Comparison of ENCODE assay signal across 8 mouse cellular contexts in genomic region chr6:125481667-125482390, GRCm38 (mm10). TPM values are rescaled to one million over a fixed set of nuclear protein-coding genes. Genes with fewer than 3 reads are reported as not detected.
DNase-seq lines count a peak whose midpoint lies in the region; ATAC-seq and TF ChIP-seq lines count a peak whose summit lies in the region.

No protein-coding gene starts in this region.

- no peak for TF ChIP-seq POLR2A in spleen, adult 2 months (IDR thresholded peaks at IDR 0.05; ENCODE audit: low read depth, low read length)

- H3K4me1 ChIP-seq in spleen, adult 2 months (ENCODE audit: control insufficient read depth, insufficient read depth, insufficient read length) = peaks cover 38% of the 10 kb centered on the region
- peaks cover 83% of the 10 kb centered on the region for H3K4me1 ChIP-seq in embryonic facial prominence, embryonic 15.5 days
- H3K4me1 ChIP-seq in forebrain, embryonic 14.5 days (ENCODE audit: control insufficient read depth, insufficient read depth, low read length) = peaks cover 11% of the 10 kb centered on the region

- ATAC-seq in embryonic facial prominence, embryonic 15.5 days (ENCODE audit: insufficient number of reproducible peaks, low FRiP score, low TSS enrichment, low read depth) = no peak
- no peak for ATAC-seq in forebrain, embryonic 14.5 days

- DNase-seq in spleen, adult 2 months (ENCODE audit: low read depth in 1 of 2, low spot score in 2 of 2) = no peak
- DNase-seq in spleen, postnatal 4 days (ENCODE audit: low spot score in 2 of 2) = no peak
- DNase-seq in kidney, postnatal 36 days = peak; percentile 54 to 74
- DNase-seq in naive thymus-derived CD4-positive, alpha-beta T cell, adult 2 months (ENCODE audit: low read depth) = peak; percentile 59
- no peak for DNase-seq in urinary bladder, adult 18-20 months (ENCODE audit: low spot score in 2 of 2)
- no peak for DNase-seq in ovary, postnatal 36 days (ENCODE audit: low spot score)
- no peak for DNase-seq in forebrain, embryonic 14.5 days (ENCODE audit: low spot score)

- no peaks in the 10 kb centered on the region for H3K36me3 ChIP-seq in spleen, adult 2 months (ENCODE audit: control insufficient read depth, insufficient read depth, low read length)
- no peaks in the 10 kb centered on the region for H3K36me3 ChIP-seq in embryonic facial prominence, embryonic 15.5 days
- H3K36me3 ChIP-seq in forebrain, embryonic 14.5 days (ENCODE audit: control insufficient read depth, insufficient read depth, low read length) = no peaks in the 10 kb centered on the region

- no peak for TF ChIP-seq CTCF in spleen, adult 2 months (IDR thresholded peaks at IDR 0.05; ENCODE audit: extremely low read depth, insufficient read depth, insufficient read length, insufficient replicate concordance)

- 0 out of 2 replicates have a peak overlapping the region, but pooled peaks have one; percentile 21 for H3K4me2 ChIP-seq in embryonic facial prominence, embryonic 15.5 days (replicated peaks)
- no peak overlapping the region for H3K4me2 ChIP-seq in forebrain, embryonic 14.5 days (ENCODE audit: low read length)

- no peak overlapping the region for H3K4me3 ChIP-seq in spleen, adult 2 months (ENCODE audit: extremely low read depth, insufficient read depth, insufficient read length)
- no peak overlapping the region for H3K4me3 ChIP-seq in embryonic facial prominence, embryonic 15.5 days (replicated peaks)
- no peak overlapping the region for H3K4me3 ChIP-seq in forebrain, embryonic 14.5 days (ENCODE audit: low read depth, low read length)

- 0 out of 2 replicates have a peak overlapping the region, but pooled peaks have one; percentile 9 for H3K9ac ChIP-seq in embryonic facial prominence, embryonic 15.5 days
- no peak overlapping the region for H3K9ac ChIP-seq in forebrain, embryonic 14.5 days (ENCODE audit: low read length)

- no peaks in the 10 kb centered on the region for H3K9me3 ChIP-seq in embryonic facial prominence, embryonic 15.5 days (replicated peaks)
- H3K9me3 ChIP-seq in forebrain, embryonic 14.5 days (replicated peaks; ENCODE audit: control insufficient read depth, low read length) = no peaks in the 10 kb centered on the region

- H3K27me3 ChIP-seq in spleen, adult 2 months (ENCODE audit: control insufficient read depth, insufficient read depth, low read length) = no peaks in the 10 kb centered on the region
- no peaks in the 10 kb centered on the region for H3K27me3 ChIP-seq in embryonic facial prominence, embryonic 15.5 days
- no peaks in the 10 kb centered on the region for H3K27me3 ChIP-seq in forebrain, embryonic 14.5 days (replicated peaks; ENCODE audit: control insufficient read depth, insufficient read depth, low read length)

- H3K27ac ChIP-seq in spleen, adult 2 months (ENCODE audit: insufficient read depth, low read length) = peak overlapping the region; percentile 81
- peak overlapping the region; percentile 81 for H3K27ac ChIP-seq in embryonic facial prominence, embryonic 15.5 days (replicated peaks)
- H3K27ac ChIP-seq in forebrain, embryonic 14.5 days (ENCODE audit: low read depth, low read length) = no peak overlapping the region

- WGBS in spleen, adult 2 months = 7% methylated on average over 7 of the region's 7 CpGs
- 28% methylated on average over 7 of the region's 7 CpGs for WGBS in embryonic facial prominence, embryonic 15.5 days
- WGBS in forebrain, embryonic 14.5 days = 57% methylated on average over 7 of the region's 7 CpGs

RNA-seq across cellular contexts. Expression of gene Cd9, which starts 12.8 kb away (rescaled TPM):
- 68.0 and 68.5 TPM in 2 replicates for polyA plus RNA-seq in spleen, adult 2 months (2012; rRNA removed)
- 366 and 382 TPM in 2 replicates for polyA plus RNA-seq in embryonic facial prominence, embryonic 15.5 days (2015; fragmentation: Nextera tagmentation; extraction: Ambion mirVana)
- polyA plus RNA-seq in forebrain, embryonic 14.5 days (2014; fragmentation: Nextera tagmentation; extraction: Ambion mirVana) = 77.8 and 85.5 TPM in 2 replicates

Comparison
In these comparisons a context has a peak if more than half of its experiments do, and no peak if none do; other contexts are left out.
1. DNase-seq: peak in kidney, postnatal 36 days (2 of 2) and naive thymus-derived CD4-positive, alpha-beta T cell, adult 2 months (single experiment); none in spleen, adult 2 months (0 of 2), spleen, postnatal 4 days (0 of 2), urinary bladder, adult 18-20 months (0 of 2), ovary, postnatal 36 days (single experiment) and forebrain, embryonic 14.5 days (single experiment).